Mouse (Mus musculus) lung, postnatal 0 days (tissue): ENCODE results near the gene Dtx2. TPM values are rescaled to one million over a fixed set of nuclear protein-coding genes. Genes with fewer than 3 reads are reported as not detected.
A peak's percentile ranks its signal among the peaks of the same experiment; 100 is the strongest.

Experiments
- ATAC-seq: fragments of 200-750 bp; cut with Nextera tagmentation; 2 replicates; pipeline ENCODE4 v1.8.0; 2017; ENCODE audit warnings: moderate library complexity
- DNase-seq: peaks from one replicate; pipeline ENCODE4 v3.0.0-alpha.2; 2016; ENCODE audit warnings: low spot score
- H3K27ac ChIP-seq: fragments of 300-500 bp; sonication (generic); 2 replicates; pipeline ENCODE4 v1.5.1; 2014; ENCODE audit warnings: antibody characterized with exemption, mild to moderate bottlenecking, low read length, mixed read lengths
- H3K27me3 ChIP-seq: fragments of 300-500 bp; sonication (generic); replicated peaks from 2 replicates; pipeline ENCODE4 v1.6.1; 2014; ENCODE audit warnings: low read length, mixed read lengths; ENCODE audit not compliant: insufficient read depth
- H3K36me3 ChIP-seq: fragments of 300-500 bp; sonication (generic); 2 replicates; pipeline ENCODE4 v1.6.1; 2014; ENCODE audit warnings: low read length, mixed read lengths; ENCODE audit not compliant: insufficient read depth
- H3K4me1 ChIP-seq: fragments of 300-500 bp; sonication (generic); 2 replicates; pipeline ENCODE4 v1.6.1; 2014; ENCODE audit warnings: antibody characterized with exemption, low read depth, low read length, mixed read lengths; ENCODE audit not compliant: insufficient read depth
- H3K4me2 ChIP-seq: fragments of 300-500 bp; sonication (generic); replicated peaks from 2 replicates; pipeline ENCODE4 v1.6.1; 2014; ENCODE audit warnings: low read depth, mild to moderate bottlenecking, low read length, moderate library complexity, mixed read lengths
- H3K4me3 ChIP-seq: fragments of 300-500 bp; sonication (generic); 2 replicates; pipeline ENCODE4 v1.5.1; 2014; ENCODE audit warnings: low read depth, low read length
- H3K9ac ChIP-seq: fragments of 300-500 bp; sonication (generic); replicated peaks from 2 replicates; pipeline ENCODE4 v1.6.1; 2014; ENCODE audit warnings: low read depth, mild to moderate bottlenecking
- H3K9me3 ChIP-seq: fragments of 300-500 bp; sonication (generic); 2 replicates; pipeline ENCODE4 v1.6.1; 2016; ENCODE audit warnings: low read length, mixed read lengths
- CTCF ChIP-seq: IDR thresholded peaks from 2 replicates; pipeline ENCODE4 v1.5.1; 2016; ENCODE audit warnings: antibody characterized with exemption, mild to moderate bottlenecking
- EP300 ChIP-seq: IDR thresholded peaks from 2 replicates; pipeline ENCODE4 v1.6.1; 2016; ENCODE audit warnings: antibody characterized with exemption, mild to moderate bottlenecking, control low read depth
- WGBS: fragments of 180-500 bp; shearing (Covaris S2); extraction: QIAGEN DNeasy Blood & Tissue Kit; methylation state at CpG from one replicate; pipeline ENCODE4 v1.1.7; 2014; 5-methylcytosine and 5-hydroxymethylcytosine counted together
- polyA plus RNA-seq: library from polyadenylated mRNA; unstranded; fragments of >200 nt; fragmentation: Nextera tagmentation; extraction: Ambion mirVana; gene quantifications from 2 replicates; pipeline ENCODE4 v1.2.1, GENCODE M21; 2015

Dtx2 gene
- polyA plus RNA-seq, 1 experiment from 2014 or later, result 21.6 TPM

GRCm38 (mm10) chr5:136001222-136001621 is 6.6 kb downstream of the Dtx2 start:
- no peaks in the 10 kb centered on the region for H3K4me1 ChIP-seq
- H3K36me3 ChIP-seq, result no peaks in the 10 kb centered on the region
- no peak overlapping the region for H3K9ac ChIP-seq
- no peak for ATAC-seq
- no peak overlapping the region for H3K4me3 ChIP-seq
- H3K27me3 ChIP-seq, result no peaks in the 10 kb centered on the region
- H3K4me2 ChIP-seq, result no peak overlapping the region
- H3K27ac ChIP-seq, result no peak overlapping the region
- DNase-seq, result no peak
- 86% methylated on average over 6 of the region's 6 CpGs for WGBS
- TF ChIP-seq EP300 (no peak), CTCF (no peak)
- H3K9me3 ChIP-seq, result no peaks in the 10 kb centered on the region

- peak overlapping the region; percentile 17; the same call in 1 of the 2 replicates for H3K27ac ChIP-seq
- no peaks in the 10 kb centered on the region for H3K9me3 ChIP-seq
- no peak overlapping the region for H3K9ac ChIP-seq
- WGBS, result 51% methylated on average over 2 of the region's 2 CpGs
- ATAC-seq (peak; percentile 88), DNase-seq (peak; percentile 77)
- no peaks in the 10 kb centered on the region for H3K27me3 ChIP-seq
- H3K4me2 ChIP-seq, result no peak overlapping the region
- no peaks in the 10 kb centered on the region for H3K36me3 ChIP-seq
- no peak overlapping the region for H3K4me3 ChIP-seq
- H3K4me1 ChIP-seq, result no peaks in the 10 kb centered on the region
- TF ChIP-seq CTCF, result no peak
- TF ChIP-seq EP300, result no peak; the same call in 1 of the 2 replicates
Observed at GRCm38 (mm10) chr5:136002325-136002724, 7.7 kb downstream of the Dtx2 start.

GRCm38 (mm10) chr5:136002751-136003151 is 8.2 kb downstream of the Dtx2 start:
- 35% methylated on average over 3 of the region's 3 CpGs for WGBS
- Histone ChIP-seq H3K9me3 (no peaks in the 10 kb centered on the region), H3K9ac (no peak overlapping the region), H3K4me1 (no peaks in the 10 kb centered on the region), H3K4me2 (no peak overlapping the region), H3K4me3 (no peak overlapping the region), H3K36me3 (no peaks in the 10 kb centered on the region), H3K27me3 (no peaks in the 10 kb centered on the region), H3K27ac (peak overlapping the region; percentile 17; the same call in 1 of the 2 replicates)
- ATAC-seq, result 0 out of 2 replicates have a peak, but pooled peaks have one; percentile 10
- TF ChIP-seq EP300 (no peak), CTCF (no peak)
- DNase-seq, result no peak

DNA sequence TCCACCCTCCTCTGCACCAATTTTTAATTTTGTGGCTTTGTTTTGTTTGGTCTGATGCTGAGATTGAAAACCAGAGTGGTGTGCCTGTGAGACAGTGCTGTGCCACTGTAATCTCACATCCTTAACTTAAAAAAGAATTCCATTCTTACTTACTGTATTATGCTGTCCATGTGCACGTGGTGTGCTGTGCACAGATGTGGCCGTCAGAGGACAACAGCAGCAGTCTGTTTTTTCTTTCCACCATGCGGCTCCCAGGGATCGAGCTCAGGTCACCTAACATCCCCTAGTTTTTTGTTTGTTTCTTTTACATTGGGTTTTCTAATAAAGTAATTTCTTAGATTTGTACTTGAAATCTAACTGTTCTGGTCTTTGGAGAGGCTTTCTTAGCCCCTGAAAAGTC is 9.9 kb downstream of the Dtx2 start:
- Histone ChIP-seq H3K4me3 (no peak overlapping the region), H3K27me3 (no peaks in the 10 kb centered on the region), H3K27ac (no peak overlapping the region), H3K9me3 (no peaks in the 10 kb centered on the region), H3K9ac (no peak overlapping the region), H3K4me2 (no peak overlapping the region), H3K4me1 (no peaks in the 10 kb centered on the region), H3K36me3 (no peaks in the 10 kb centered on the region)
- no peak for TF ChIP-seq EP300
- no peak for TF ChIP-seq CTCF
- WGBS, result 84% methylated on average over 4 of the region's 4 CpGs
- ATAC-seq (no peak), DNase-seq (no peak)

- no peak overlapping the region for H3K4me3 ChIP-seq
- 0 out of 2 replicates have a peak, but pooled peaks have one; percentile 17 for ATAC-seq
- no peak overlapping the region for H3K9ac ChIP-seq
- H3K9me3 ChIP-seq, result no peaks in the 10 kb centered on the region
- TF ChIP-seq EP300 (no peak), CTCF (no peak)
- H3K4me1 ChIP-seq, result no peaks in the 10 kb centered on the region
- no peak overlapping the region for H3K27ac ChIP-seq
- peaks cover 9% of the 10 kb centered on the region; the same call in 1 of the 2 replicates for H3K36me3 ChIP-seq
- WGBS, result 66% methylated on average over 7 of the region's 7 CpGs
- H3K27me3 ChIP-seq, result no peaks in the 10 kb centered on the region
- no peak overlapping the region for H3K4me2 ChIP-seq
- DNase-seq, result no peak
Observed at GRCm38 (mm10) chr5:136007745-136008144, 13.1 kb downstream of the Dtx2 start.

DNA sequence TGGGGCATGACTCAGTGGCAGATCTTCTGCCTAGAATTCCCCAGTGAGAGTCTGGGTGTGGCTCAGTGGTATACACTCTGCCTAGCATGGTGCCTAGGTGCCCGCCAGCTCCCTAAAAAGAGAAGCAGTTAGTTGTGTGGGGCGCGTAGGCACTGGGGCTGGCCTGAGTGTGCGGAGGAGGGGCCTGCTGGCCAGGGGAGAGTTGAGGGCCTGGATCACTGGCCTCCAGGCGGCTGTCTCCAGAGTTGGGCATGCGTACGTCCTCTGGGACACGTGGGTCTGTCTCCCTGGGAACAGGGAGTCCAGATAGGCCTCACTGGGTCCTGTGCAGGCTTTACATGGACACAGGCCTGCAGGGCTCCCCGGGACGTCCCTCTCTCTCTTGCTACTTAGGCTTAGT is 20.3 kb downstream of the Dtx2 start:
- Histone ChIP-seq H3K27me3 (no peaks in the 10 kb centered on the region), H3K4me1 (peaks cover 2% of the 10 kb centered on the region), H3K4me3 (no peak overlapping the region), H3K4me2 (no peak overlapping the region), H3K27ac (peak overlapping the region; percentile 76; the same call in 1 of the 2 replicates), H3K36me3 (peaks cover 9% of the 10 kb centered on the region; the same call in 1 of the 2 replicates), H3K9me3 (no peaks in the 10 kb centered on the region), H3K9ac (no peak overlapping the region)
- WGBS, result 73% methylated on average over 10 of the region's 10 CpGs
- DNase-seq (no peak), ATAC-seq (peak; percentile 49)
- TF ChIP-seq CTCF, result no peak
- TF ChIP-seq EP300, result no peak

DNA sequence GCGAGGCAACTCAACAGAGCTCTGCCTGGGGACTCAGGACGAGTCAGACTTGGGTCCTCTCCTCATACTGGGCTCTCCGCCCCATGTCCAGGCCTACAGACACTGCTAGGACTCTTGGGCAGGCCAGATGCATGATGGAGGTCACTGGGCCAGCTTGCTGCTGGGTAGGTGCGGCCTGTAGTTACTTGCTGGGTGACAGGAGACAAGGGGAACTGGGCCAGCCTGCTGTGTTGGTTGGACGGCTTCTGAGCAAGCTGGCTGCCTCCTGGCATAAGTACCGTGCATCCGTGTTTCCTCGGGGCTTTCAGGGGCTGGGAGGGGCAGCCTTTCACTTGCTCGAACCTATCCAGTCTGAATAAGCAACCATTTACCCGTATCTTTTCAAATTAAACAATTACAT is 21.0 kb downstream of the Dtx2 start:
- Histone ChIP-seq H3K27ac (peak overlapping the region; percentile 76; the same call in 1 of the 2 replicates), H3K4me2 (no peak overlapping the region), H3K9me3 (no peaks in the 10 kb centered on the region), H3K4me3 (no peak overlapping the region), H3K4me1 (peaks cover 2% of the 10 kb centered on the region), H3K27me3 (no peaks in the 10 kb centered on the region), H3K36me3 (peaks cover 9% of the 10 kb centered on the region; the same call in 1 of the 2 replicates), H3K9ac (no peak overlapping the region)
- ATAC-seq, result no peak
- TF ChIP-seq CTCF (no peak), EP300 (no peak)
- DNase-seq, result peak; percentile 14
- 64% methylated on average over 10 of the region's 10 CpGs for WGBS
